Mouse (Mus musculus) cerebral cortex, adult 2 months (tissue): Measurements from ENCODE around the gene Ly6g5b.

Source experiments
- WGBS: fragments of 180-500 bp; shearing (Covaris S2); methylation state at CpG from one replicate; pipeline ENCODE4 v1.1.7; 2018; 5-methylcytosine and 5-hydroxymethylcytosine counted together

Gene Ly6g5b

DNA sequence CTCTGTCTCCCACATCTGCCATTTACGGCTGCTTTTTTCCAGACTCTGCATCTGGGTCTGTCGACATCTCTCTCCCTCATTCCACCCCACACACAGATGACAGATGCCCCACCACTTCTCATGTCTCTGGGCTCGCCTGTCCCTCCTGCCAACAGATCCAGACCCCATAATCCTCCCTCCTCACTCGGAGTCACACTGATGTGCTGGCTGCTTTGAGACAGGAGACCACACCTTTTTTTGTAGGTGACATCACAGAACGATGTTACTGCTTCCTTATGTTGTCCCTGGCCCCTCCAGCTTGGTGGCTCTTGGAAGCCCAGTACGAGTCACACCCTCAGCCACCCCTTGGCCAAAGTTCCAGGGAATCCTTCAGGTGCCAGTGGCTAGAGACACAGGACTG is 35.0 kb downstream of the Ly6g5b start:
- WGBS, result 50% methylated on average over 6 of the region's 6 CpGs

GRCm38 (mm10) chr17:35079778-35080177 is 35.5 kb downstream of the Ly6g5b start:
- WGBS, result 71% methylated on average over 9 of the region's 9 CpGs

GRCm38 (mm10) chr17:35077786-35078233 is 37.4 kb downstream of the Ly6g5b start, which contains the start of gene Ly6g6d:
Gene Ly6g6d (minus strand): TSS chr17:35078065.
- WGBS, result 26% methylated on average over 14 of the region's 14 CpGs

GRCm38 (mm10) chr17:35077285-35077684 is 37.9 kb downstream of the Ly6g5b start:
- WGBS, result 14% methylated on average over 2 of the region's 2 CpGs

DNA sequence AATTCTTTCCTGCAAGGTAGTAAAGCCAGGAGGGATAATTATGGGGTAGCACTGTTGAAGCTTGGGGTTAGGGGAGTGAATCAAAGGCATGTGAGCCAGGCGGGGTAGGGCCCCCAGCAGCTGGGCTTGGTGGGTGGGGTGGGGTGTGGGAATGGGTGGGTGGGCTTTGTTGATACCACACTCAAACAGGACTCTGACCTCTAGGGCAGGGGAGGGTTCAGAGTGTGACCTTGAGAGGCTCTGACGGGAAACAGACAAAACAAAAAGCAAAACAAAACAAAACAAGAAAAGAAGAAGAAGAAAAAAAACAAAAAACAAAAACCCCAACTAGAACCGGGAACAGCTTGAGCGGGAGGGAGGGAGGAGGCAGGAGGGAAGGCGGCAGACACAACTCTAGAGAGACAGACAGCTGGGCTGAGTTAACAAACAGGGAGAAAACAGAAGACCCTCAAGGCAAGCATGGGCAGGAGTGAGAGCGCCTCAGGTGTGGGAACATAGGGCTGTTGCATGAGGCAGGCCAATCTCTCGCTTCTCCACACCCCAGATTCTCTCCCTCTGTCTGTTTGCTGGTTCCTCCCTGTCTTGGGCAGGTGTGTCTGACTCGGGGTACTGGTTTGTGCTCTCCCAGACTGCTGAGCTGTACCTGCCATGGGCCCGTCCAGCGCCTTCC is 38.6 kb downstream of the Ly6g5b start, which contains the start of gene Ly6g6e:
Gene Ly6g6e, plus strand, starts transcription at position 396 of the 670 bp plus-strand sequence.
- 46% methylated on average over 10 of the region's 10 CpGs for WGBS

DNA sequence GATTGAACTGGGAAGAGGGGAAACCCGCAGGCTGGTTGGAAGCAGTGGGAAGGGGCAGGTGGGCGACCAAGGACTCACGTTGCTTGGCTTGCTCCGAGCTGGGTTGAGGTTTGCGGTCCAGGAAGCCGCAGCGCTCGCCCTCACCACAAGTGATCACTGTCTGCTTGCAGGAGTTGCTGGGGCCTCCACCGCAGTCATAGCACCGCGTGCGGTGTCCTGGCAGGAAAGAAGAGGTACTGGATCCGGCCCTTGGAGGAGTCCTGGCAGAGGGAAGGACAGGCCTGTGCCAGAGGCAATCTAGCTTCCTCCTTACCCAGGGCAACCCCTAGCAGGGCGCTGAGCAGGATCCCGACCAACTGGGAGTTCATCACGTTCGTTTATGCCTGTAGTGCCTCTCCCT is 41.1 kb downstream of the Ly6g5b start:
- 62% methylated on average over 17 of the region's 17 CpGs for WGBS

DNA sequence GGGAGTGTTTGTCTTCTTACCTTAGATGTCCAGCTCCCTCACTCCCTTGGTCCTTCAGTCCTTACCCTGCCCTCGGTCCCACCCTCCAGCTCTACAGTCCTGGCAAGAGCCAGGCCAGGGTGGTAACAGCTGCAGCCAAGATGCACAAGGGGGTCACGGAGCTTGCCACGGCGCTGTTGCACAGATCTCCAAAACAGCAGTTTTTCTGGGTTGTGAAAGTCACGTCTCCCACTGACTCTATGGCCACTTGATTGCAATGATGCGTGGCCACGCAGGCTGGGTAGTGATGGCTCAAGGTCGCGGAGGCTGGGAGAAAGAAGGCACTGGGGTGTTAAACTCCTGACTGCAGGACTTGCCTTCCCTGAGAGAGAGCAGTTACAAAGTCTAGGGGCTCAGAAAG is 43.8 kb downstream of the Ly6g5b start:
- WGBS, result 85% methylated on average over 9 of the region's 9 CpGs

GRCm38 (mm10) chr17:35070556-35071229 is 44.5 kb downstream of the Ly6g5b start:
- 45% methylated on average over 6 of the region's 6 CpGs for WGBS

DNA sequence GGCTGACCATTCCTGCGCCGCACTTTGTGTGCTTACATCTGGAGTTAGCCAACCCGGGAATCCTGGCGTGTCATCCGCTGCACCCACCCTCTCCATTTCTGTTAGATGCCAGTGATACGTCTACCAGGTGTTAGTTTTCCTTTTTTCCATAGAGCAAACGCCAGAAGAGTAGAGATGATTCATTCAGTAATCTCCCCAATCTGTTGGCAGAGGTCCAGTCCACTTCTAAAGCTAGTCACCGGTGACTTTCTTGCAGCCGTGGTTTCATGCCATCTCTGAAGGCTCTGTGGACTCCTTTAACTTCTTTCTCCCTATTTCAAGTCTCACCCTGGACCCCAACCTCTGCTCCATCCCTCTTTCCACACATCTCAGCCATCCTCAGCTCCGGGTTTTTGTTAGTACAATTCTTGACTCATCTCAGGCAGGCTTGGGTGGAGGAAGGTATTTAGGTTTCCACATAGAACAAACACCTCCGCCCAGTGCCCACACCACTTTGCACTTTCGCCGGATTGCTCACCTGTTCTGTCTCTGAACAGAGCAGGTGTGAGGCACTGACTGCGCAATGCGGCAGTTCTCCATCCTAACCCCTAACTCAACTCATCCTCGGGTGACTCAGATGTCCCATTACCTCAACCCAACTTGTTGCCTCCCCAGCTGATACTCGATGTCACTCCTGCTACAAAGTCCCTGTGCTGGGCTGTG is 46.9 kb downstream of the Ly6g5b start:
- 60% methylated on average over 17 of the region's 17 CpGs for WGBS

GRCm38 (mm10) chr17:35066084-35066483 is 49.1 kb downstream of the Ly6g5b start, which contains the start of gene Mpig6b:
Gene Mpig6b (minus strand): TSS chr17:35066184.
- WGBS, result 69% methylated on average over 10 of the region's 10 CpGs

DNA sequence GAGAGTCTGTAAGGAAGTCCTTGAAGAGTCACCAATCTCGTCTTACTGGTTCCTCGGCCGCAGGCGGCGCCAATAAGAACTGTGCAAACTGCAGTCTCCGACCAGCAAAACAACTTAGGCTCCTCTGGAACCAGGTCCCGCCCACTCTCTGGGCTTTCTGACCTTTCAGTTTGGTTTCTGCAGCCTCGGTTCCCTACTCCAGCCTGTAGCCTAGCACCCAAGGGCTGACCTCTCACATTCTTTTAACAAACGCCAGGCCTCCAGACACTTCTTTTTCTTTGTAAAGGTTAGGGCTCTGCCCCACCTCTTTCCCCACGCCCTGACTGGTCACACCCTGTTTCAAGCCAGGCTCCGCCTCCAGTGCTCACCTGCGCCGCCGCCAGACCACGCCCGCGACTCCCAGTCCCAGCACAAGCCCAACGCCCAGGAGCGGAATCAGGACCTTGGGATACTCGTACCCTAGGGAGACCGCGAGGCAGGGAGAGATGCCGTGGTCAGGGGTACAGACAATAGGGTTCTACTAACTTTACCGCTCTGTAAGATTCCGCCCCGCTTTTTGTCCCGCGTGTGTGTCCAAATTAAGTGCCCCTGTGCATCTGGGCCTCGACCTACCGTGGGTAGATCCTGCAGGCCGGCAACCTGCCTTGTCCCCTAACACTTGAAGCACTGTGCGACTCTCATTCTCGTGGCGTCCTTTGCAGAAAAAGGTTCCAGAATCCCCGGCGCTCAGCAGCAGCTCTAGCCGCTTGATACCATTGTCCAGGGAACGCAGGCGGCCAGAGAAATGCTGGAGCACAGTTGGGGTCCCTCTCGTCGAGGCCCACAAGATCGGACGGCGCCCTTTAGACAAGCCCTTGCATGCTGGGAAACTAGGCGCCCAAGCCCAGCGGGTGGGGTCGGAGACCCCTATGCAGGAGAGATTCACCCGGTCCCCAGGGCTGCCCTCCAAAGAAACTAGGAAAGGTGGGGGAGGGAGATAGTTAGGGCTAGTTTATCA is 50.0 kb downstream of the Ly6g5b start, which contains the start of gene Ly6g6c:
Gene Ly6g6c, plus strand, starts transcription at position 438 of the 997 bp plus-strand sequence.
- 21% methylated on average over 48 of the region's 48 CpGs for WGBS

- 73% methylated on average over 10 of the region's 10 CpGs for WGBS
Observed at GRCm38 (mm10) chr17:35064378-35064877, 50.8 kb downstream of the Ly6g5b start.
